Mouse (Mus musculus) adrenal gland, postnatal 10 days (tissue): ENCODE measurements around the gene Gm28171. TPM values are rescaled to one million over a fixed set of nuclear protein-coding genes. Genes with fewer than 3 reads are reported as not detected.
"Not testable (repeated sequence)": the region's sequence is repeated elsewhere in the genome, so short reads cannot be mapped to it uniquely, and the experiment has no call there.

Source experiments
- DNase-seq: peaks from one replicate; pipeline ENCODE4 v3.0.0; 2021; ENCODE audit warnings: mixed read lengths
- long read RNA-seq, 2 experiments: library from polyadenylated mRNA; stranded (forward); transcript quantifications; one replicate each; pipeline ENCODE4 v2.0.0; 2021
- total RNA-seq, 2 experiments: library from RNA; stranded (reverse); gene quantifications; 2 replicates each; pipeline ENCODE4 v1.2.3; 2021

The Gm28171 gene
- not detected for total RNA-seq
- long read RNA-seq, experiment 1, result 0 reads
- long read RNA-seq, experiment 2, result 0 reads

- DNase-seq, result not testable (repeated sequence)
These were observed at the start of gene Gm28171 for GRCm38 (mm10) chrY:5793095-5793494. Gene Gm28171 (plus strand): TSS chrY:5793395.

Other genes starting within 250 kb of the Gm28171 start
- gene Gm21854, start 136.4 kb upstream of the Gm28171 start, total RNA-seq, result not detected
- not detected for gene Gm20914, start 67.4 kb upstream of the Gm28171 start, total RNA-seq
- gene Gm21778, start 149.1 kb downstream of the Gm28171 start, total RNA-seq, result not detected